Comparison of ENCODE assay signal across 8 mouse cellular contexts in the genomic region with DNA sequence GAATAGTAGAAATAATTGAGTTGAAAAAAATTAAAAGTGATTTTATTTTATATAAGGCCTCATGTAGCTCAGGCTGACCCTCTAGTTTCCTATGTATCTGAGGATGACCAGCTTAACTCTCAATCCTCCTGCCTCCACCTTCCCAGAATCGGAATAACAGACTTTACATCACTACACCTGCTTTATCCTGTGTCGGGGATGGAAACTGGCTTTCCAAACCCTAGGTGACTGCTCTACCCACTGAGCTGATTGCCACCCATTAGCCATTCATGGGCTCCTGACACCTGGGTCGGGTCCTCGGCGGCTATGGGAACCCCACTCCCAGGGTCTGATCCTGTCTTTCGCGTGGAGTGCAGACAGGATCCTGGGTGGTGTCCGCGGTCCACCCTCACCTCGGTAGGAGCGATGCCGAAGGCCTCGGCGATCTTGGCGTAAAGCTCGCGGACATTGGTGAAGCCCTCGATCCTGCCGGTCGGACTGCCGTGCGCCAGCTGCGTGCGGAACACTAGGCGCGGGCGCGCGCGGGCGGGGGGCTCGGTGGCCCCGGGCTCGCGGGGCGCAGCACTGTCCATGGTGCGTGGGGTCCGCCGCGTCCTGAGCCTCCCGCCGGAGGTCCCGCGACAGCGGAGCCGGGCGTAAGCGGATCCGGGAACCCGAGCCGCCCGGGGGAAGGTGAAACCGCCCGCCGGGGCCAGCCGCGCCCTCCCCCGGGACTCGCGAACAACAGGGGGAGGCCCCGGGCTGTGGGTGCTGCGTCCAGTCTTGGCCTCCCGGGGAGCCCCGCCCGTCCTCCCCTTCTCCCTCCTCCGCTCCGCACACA. TPM values are rescaled to one million over a fixed set of nuclear protein-coding genes. Genes with fewer than 3 reads are reported as not detected.
DNase-seq lines count a peak whose midpoint lies in the region; ATAC-seq and TF ChIP-seq lines count a peak whose summit lies in the region.

Gipc3 (minus strand) TSS at position 581 of the 820 bp plus-strand sequence.

- H3K27ac ChIP-seq in layer of hippocampus, adult 2 months: peak within 1 kb of the TSS; percentile 37; the same call in 1 of the 2 replicates
- no peak within 1 kb of the TSS for H3K27ac ChIP-seq in cortical plate, adult 2 months (ENCODE audit: insufficient read depth, low read length)
- H3K27ac ChIP-seq in hindbrain, embryonic 12.5 days: no peak within 1 kb of the TSS
- peak within 1 kb of the TSS; percentile 61 for H3K27ac ChIP-seq in midbrain, embryonic 10.5 days (replicated peaks)

- peak within 1 kb of the TSS; percentile 66 for H3K4me2 ChIP-seq in hindbrain, embryonic 12.5 days (replicated peaks)

- no peak for DNase-seq in layer of hippocampus, adult 2 months (ENCODE audit: low spot score in 2 of 2)
- DNase-seq in layer of hippocampus, postnatal 25 days (ENCODE audit: extremely low spot score in 1 of 2, low spot score in 1 of 2): no peak
- DNase-seq in midbrain, embryonic 10.5 days (ENCODE audit: low spot score): peak; percentile 44
- DNase-seq in layer of hippocampus, adult 18-20 months (ENCODE audit: low spot score in 2 of 2): no peak
- no peak for DNase-seq in cerebellum, postnatal 36 days

- peaks cover 85% of the 10 kb centered on the region for H3K27me3 ChIP-seq in hindbrain, embryonic 12.5 days
- peaks cover 91% of the 10 kb centered on the region for H3K27me3 ChIP-seq in midbrain, embryonic 10.5 days (ENCODE audit: low read depth, poor library complexity, severe bottlenecking)

- H3K4me1 ChIP-seq in cortical plate, adult 2 months (ENCODE audit: control insufficient read depth, insufficient read depth, low read length): no peaks in the 10 kb centered on the region
- peaks cover 19% of the 10 kb centered on the region for H3K4me1 ChIP-seq in hindbrain, embryonic 12.5 days
- H3K4me1 ChIP-seq in midbrain, embryonic 10.5 days: peaks cover 33% of the 10 kb centered on the region

- no peak for TF ChIP-seq POLR2A in cortical plate, adult 2 months (IDR thresholded peaks at IDR 0.05; ENCODE audit: extremely low read depth, insufficient read depth, low read length)

- TF ChIP-seq CTCF in layer of hippocampus, adult 2 months (conservative IDR thresholded peaks at IDR 0.05): no peak
- TF ChIP-seq CTCF in cortical plate, adult 2 months (IDR thresholded peaks at IDR 0.05; ENCODE audit: extremely low read depth, insufficient read depth, low read length): no peak

- peak within 1 kb of the TSS; percentile 59 for H3K9ac ChIP-seq in hindbrain, embryonic 12.5 days

- ATAC-seq in hindbrain, embryonic 12.5 days (ENCODE audit: low FRiP score): no peak
- no peak for ATAC-seq in megakaryocyte-erythroid progenitor cell, adult 5-6 weeks (replicated peaks; ENCODE audit: low FRiP score, low TSS enrichment, poor library complexity, severe bottlenecking)

- H3K36me3 ChIP-seq in hindbrain, embryonic 12.5 days: peaks cover 6% of the 10 kb centered on the region
- peaks cover 25% of the 10 kb centered on the region for H3K36me3 ChIP-seq in midbrain, embryonic 10.5 days

- peak within 1 kb of the TSS; percentile 49 for H3K4me3 ChIP-seq in layer of hippocampus, adult 2 months
- H3K4me3 ChIP-seq in cortical plate, adult 2 months (ENCODE audit: insufficient read depth, low read length): 0 out of 2 replicates have a peak within 1 kb of the TSS, but pooled peaks have one; percentile 12
- peak within 1 kb of the TSS; percentile 39 for H3K4me3 ChIP-seq in hindbrain, embryonic 12.5 days
- peak within 1 kb of the TSS; percentile 57 for H3K4me3 ChIP-seq in midbrain, embryonic 10.5 days

- 6% methylated on average over 50 of the region's 67 CpGs for WGBS in hindbrain, embryonic 12.5 days
- 7% methylated on average over 57 of the region's 67 CpGs for WGBS in midbrain, embryonic 10.5 days

- no peaks in the 10 kb centered on the region for H3K9me3 ChIP-seq in hindbrain, embryonic 12.5 days (replicated peaks)
- no peaks in the 10 kb centered on the region for H3K9me3 ChIP-seq in midbrain, embryonic 10.5 days (replicated peaks)

RNA-seq across cellular contexts. Expression of gene Gipc3, which starts in this region (rescaled TPM):
- 1 to 10 TPM; 1.7 to 1.8 TPM for total RNA-seq in layer of hippocampus, adult 2 months (2021)
- 1 to 10 TPM; 1.6 to 1.9 TPM for total RNA-seq in layer of hippocampus, postnatal 25 days (2021)
- polyA plus RNA-seq in cortical plate, adult 2 months (2012; rRNA removed): 1.2 and 1.4 TPM in 2 replicates
- polyA plus RNA-seq in hindbrain, embryonic 12.5 days (2016; fragmentation: Nextera tagmentation; extraction: Ambion mirVana): not detected in 2 replicates
- polyA plus RNA-seq in midbrain, embryonic 10.5 days (2016; fragmentation: Nextera tagmentation; extraction: Ambion mirVana): not detected in 2 replicates
- not detected in 2 replicates for total RNA-seq in megakaryocyte-erythroid progenitor cell, adult 5-6 weeks (2014; fragmentation: Nextera tagmentation)
- total RNA-seq in megakaryocyte-erythroid progenitor cell, adult 5-6 weeks (2017): not detected in 2 replicates
- 1 to 10 TPM; 1.8 TPM for total RNA-seq in layer of hippocampus, adult 18-20 months (2021)

Comparison
In these comparisons a context has a peak if more than half of its experiments do, and no peak if none do; other contexts are left out.
1. Peak in DNase-seq, H3K4me3 ChIP-seq and H3K27ac ChIP-seq in midbrain, embryonic 10.5 days; RNA of the gene not detected or under 1 TPM.